Mouse (Mus musculus) forebrain, postnatal 0 days (tissue): ENCODE measurements around the gene Pla2g6. TPM values are rescaled to one million over a fixed set of nuclear protein-coding genes. Genes with fewer than 3 reads are reported as not detected.

Experiments
- ATAC-seq: fragments of 200-750 bp; cut with Nextera tagmentation; 2 replicates; pipeline ENCODE4 v1.8.0; 2017; ENCODE audit warnings: mild to moderate bottlenecking, moderate library complexity
- DNase-seq: peaks from one replicate; pipeline ENCODE4 v3.0.0-alpha.2; 2015
- H3K27ac ChIP-seq: fragments of 300-500 bp; sonication (generic); 2 replicates; pipeline ENCODE4 v1.5.1; 2014; ENCODE audit warnings: low read depth, mild to moderate bottlenecking, antibody characterized with exemption, low read length, moderate library complexity, mixed read lengths
- H3K27me3 ChIP-seq: fragments of 300-500 bp; sonication (generic); 2 replicates; pipeline ENCODE4 v1.6.1; 2014; ENCODE audit warnings: mild to moderate bottlenecking, low read length, mixed read lengths; ENCODE audit not compliant: insufficient read depth
- H3K36me3 ChIP-seq: fragments of 300-500 bp; sonication (generic); 2 replicates; pipeline ENCODE4 v1.6.1; 2014; ENCODE audit warnings: mild to moderate bottlenecking, moderate library complexity; ENCODE audit not compliant: insufficient read depth
- H3K4me1 ChIP-seq: fragments of 300-500 bp; sonication (generic); 2 replicates; pipeline ENCODE4 v1.6.1; 2014; ENCODE audit warnings: antibody characterized with exemption; ENCODE audit not compliant: insufficient read depth
- H3K4me2 ChIP-seq: fragments of 300-500 bp; sonication (generic); 2 replicates; pipeline ENCODE4 v1.6.1; 2014; ENCODE audit warnings: low read depth, mild to moderate bottlenecking, moderate library complexity
- H3K4me3 ChIP-seq: fragments of 300-500 bp; sonication (generic); 2 replicates; pipeline ENCODE4 v1.5.1; 2014; ENCODE audit warnings: low read depth, low read length, mixed read lengths
- H3K9ac ChIP-seq: fragments of 300-500 bp; sonication (generic); 2 replicates; pipeline ENCODE4 v1.6.1; 2014; ENCODE audit warnings: mild to moderate bottlenecking
- H3K9me3 ChIP-seq: fragments of 300-500 bp; sonication (generic); 2 replicates; pipeline ENCODE4 v1.6.1; 2016; ENCODE audit warnings: low read length
- CTCF ChIP-seq: sonication (generic); IDR thresholded peaks from 2 replicates; pipeline ENCODE4 v1.5.1; 2016; ENCODE audit warnings: antibody characterized with exemption, control low read depth, low read depth
- WGBS: fragments of 180-500 bp; shearing (Covaris S2); extraction: QIAGEN DNeasy Blood & Tissue Kit; methylation state at CpG from one replicate; pipeline ENCODE4 v1.1.7; 2014; 5-methylcytosine and 5-hydroxymethylcytosine counted together
- polyA plus RNA-seq: library from polyadenylated mRNA; unstranded; fragments of >200 nt; fragmentation: Nextera tagmentation; extraction: Ambion mirVana; gene quantifications from 2 replicates; pipeline ENCODE4 v1.2.1, GENCODE M21; 2015
- total RNA-seq: library from RNA; depleted of rRNA; stranded (reverse); fragments of >200 nt; gene quantifications from 2 replicates; pipeline ENCODE4 v1.2.3, GENCODE M21; 2014

The Pla2g6 gene
- total and polyA plus RNA-seq, 2 experiments from 2014 or later = 15.2 to 31.1 TPM

DNA sequence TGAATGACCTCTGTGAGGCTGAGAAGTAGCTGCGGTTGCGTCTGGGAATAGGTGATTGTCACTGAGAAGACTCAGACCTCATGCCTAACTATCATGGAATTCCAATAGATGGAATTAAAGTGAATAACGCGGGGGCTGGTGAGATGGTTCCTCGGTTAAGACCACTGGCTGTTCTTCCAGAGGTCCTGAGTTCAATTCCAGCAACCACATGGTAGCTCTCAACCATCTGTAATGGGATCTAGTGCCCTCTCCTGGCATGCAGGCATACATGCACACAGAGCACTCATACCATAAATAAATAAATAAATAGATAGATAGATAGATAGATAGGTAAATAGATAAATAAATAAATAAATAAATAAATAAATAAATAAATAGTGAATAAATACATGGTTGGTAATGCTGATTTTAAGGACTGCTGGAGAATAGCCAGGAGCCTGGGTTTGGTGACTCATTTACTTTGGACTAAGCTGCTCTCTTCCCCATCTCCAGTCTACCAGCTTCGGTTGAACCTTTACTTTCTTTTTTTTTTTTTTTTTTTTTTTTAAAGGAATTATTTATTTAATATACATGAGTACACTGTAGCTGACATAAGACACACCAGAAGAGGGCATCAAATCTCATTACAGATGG lies 1.3 kb upstream of the Pla2g6 start:
- Histone ChIP-seq H3K4me1 (peaks cover 13% of the 10 kb centered on the region; the same call in 1 of the 2 replicates), H3K4me2 (no peak overlapping the region), H3K4me3 (no peak overlapping the region), H3K9ac (no peak overlapping the region), H3K36me3 (no peaks in the 10 kb centered on the region), H3K27ac (no peak overlapping the region), H3K27me3 (no peaks in the 10 kb centered on the region), H3K9me3 (no peaks in the 10 kb centered on the region)
- WGBS = 97% methylated on average over 6 of the region's 6 CpGs
- ATAC-seq (no peak), DNase-seq (no peak)
- TF ChIP-seq CTCF = 0 out of 2 replicates have a peak, but pooled peaks have one; percentile 7

DNA sequence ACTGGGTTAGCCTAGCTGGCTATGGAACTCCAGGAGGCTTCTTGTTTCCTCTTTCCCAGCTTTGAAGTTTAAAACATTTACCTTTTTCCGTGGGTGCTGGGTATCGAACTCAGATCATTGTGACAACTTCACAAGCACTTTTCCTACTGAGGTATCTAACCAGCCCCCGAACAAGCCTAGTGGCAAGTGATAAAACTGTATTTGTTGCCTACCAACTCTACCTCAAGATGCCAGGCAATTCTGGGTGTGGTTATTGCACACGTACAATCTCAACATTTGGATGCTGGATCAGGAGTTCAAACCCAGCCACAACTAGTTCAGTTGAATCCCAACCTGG lies 717 bp upstream of the Pla2g6 start:
- no peaks in the 10 kb centered on the region for H3K9me3 ChIP-seq
- no peaks in the 10 kb centered on the region for H3K36me3 ChIP-seq
- H3K27ac ChIP-seq = no peak overlapping the region
- no peak overlapping the region for H3K9ac ChIP-seq
- peaks cover 13% of the 10 kb centered on the region; the same call in 1 of the 2 replicates for H3K4me1 ChIP-seq
- no peak for ATAC-seq
- no peak for DNase-seq
- H3K4me2 ChIP-seq = peak overlapping the region; percentile 85; the same call in 1 of the 2 replicates
- H3K4me3 ChIP-seq = no peak overlapping the region
- TF ChIP-seq CTCF = no peak
- WGBS = 92% methylated on average over 4 of the region's 4 CpGs
- H3K27me3 ChIP-seq = no peaks in the 10 kb centered on the region

DNA sequence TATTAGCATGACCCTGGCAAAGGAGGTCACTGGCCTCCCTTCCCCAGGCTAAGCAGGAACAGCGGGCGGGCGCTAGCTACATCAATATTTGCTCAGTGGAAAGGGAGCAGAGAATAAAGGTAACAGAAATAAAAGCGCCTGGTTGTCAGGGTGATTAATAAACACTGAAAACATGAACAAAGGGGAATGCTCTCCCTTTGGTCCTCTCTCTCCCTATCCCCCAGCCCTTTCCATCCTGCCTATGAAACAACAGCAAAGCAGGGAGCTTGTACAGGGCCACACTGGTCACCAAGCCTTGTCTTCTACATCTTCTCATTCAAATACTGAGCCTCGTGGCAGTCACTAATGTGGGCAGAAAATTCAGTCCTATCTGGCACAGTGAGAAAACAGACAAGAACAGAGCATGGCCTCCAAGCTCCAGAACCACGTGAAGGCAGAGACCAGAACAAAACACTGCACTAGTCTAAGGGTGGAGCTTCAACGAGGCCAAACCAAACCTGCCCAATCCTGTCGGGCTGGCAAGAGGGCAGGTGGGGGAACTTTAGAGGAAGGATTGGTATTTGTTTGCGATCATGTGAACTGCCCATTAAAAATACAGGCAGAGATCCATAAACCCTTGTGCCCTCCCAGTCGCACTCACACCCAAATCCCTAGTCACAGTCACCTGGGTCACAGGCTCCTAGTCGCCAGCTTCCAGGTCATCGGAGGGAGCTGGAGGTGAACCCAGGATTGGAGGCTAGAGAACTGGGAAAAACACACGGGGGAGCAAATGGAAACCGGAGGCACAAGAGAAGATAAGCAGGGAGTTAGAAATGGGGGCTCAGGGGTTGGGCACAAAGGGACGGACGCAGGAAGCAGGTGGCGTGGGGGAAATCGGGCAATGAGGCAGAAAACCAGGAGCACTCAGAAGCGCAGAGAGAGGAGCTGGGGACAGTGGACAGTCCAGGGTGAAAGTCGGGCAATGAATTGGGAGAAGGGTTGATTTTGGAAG lies 924 bp downstream of the Pla2g6 start:
- 5% methylated on average over 20 of the region's 20 CpGs for WGBS
- ATAC-seq (peak; percentile 65), DNase-seq (peak; percentile 75)
- peak overlapping the region; percentile 93 for H3K27ac ChIP-seq
- H3K4me1 ChIP-seq = peaks cover 13% of the 10 kb centered on the region; the same call in 1 of the 2 replicates
- H3K27me3 ChIP-seq = no peaks in the 10 kb centered on the region
- H3K4me3 ChIP-seq = peak overlapping the region; percentile 56
- TF ChIP-seq CTCF = no peak
- no peaks in the 10 kb centered on the region for H3K9me3 ChIP-seq
- H3K4me2 ChIP-seq = peak overlapping the region; percentile 85
- no peaks in the 10 kb centered on the region for H3K36me3 ChIP-seq
- peak overlapping the region; percentile 72 for H3K9ac ChIP-seq

DNA sequence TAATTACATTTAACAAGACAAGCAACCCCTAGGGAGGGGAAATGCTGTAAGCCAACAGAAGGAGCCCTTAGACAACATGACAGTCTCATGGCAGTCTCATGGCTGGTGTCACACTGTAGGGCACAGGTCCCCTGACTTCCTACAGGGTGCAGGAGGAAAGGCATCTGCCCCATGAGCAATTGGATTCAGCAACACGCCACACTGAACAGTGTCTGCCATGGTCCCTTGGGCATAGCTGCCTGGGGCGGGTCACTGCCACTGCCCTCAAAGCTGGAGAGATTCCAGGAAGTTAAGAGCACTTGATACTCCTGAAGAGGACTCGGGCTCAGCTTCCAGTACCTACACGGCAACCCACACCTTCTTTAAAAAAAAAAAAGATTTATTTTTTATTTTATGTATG lies 1.9 kb downstream of the Pla2g6 start:
- no peak for ATAC-seq
- H3K27me3 ChIP-seq = no peaks in the 10 kb centered on the region
- no peaks in the 10 kb centered on the region for H3K9me3 ChIP-seq
- no peak for TF ChIP-seq CTCF
- no peak overlapping the region for H3K9ac ChIP-seq
- no peak overlapping the region for H3K4me3 ChIP-seq
- H3K4me1 ChIP-seq = peaks cover 13% of the 10 kb centered on the region; the same call in 1 of the 2 replicates
- no peaks in the 10 kb centered on the region for H3K36me3 ChIP-seq
- DNase-seq = no peak
- 71% methylated on average over 4 of the region's 4 CpGs for WGBS
- H3K27ac ChIP-seq = peak overlapping the region; percentile 9; the same call in 1 of the 2 replicates
- no peak overlapping the region for H3K4me2 ChIP-seq

DNA sequence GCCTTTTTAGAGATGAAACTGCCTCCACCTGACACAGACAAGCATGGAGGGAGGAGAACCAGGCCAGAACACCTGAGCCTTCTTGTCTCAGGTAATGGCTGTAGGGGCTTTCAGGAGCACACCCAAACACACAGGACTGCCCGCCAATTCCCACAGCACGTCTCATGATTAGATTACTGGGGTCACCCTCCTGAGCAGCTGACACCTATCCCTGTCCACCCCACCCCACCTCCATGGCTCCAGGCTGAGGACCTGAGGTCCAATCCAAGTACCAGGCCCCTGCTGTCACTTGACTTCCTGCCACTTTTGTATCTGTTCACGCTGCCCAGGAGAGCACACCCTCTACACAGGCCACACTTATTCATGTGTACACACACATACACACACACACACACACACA lies 2.4 kb downstream of the Pla2g6 start:
- Histone ChIP-seq H3K4me3 (no peak overlapping the region), H3K27me3 (no peaks in the 10 kb centered on the region), H3K4me1 (peaks cover 13% of the 10 kb centered on the region; the same call in 1 of the 2 replicates), H3K27ac (no peak overlapping the region), H3K4me2 (no peak overlapping the region), H3K36me3 (no peaks in the 10 kb centered on the region), H3K9ac (no peak overlapping the region), H3K9me3 (no peaks in the 10 kb centered on the region)
- WGBS = 80% methylated on average over 3 of the region's 3 CpGs
- DNase-seq (no peak), ATAC-seq (no peak)
- TF ChIP-seq CTCF = no peak

DNA sequence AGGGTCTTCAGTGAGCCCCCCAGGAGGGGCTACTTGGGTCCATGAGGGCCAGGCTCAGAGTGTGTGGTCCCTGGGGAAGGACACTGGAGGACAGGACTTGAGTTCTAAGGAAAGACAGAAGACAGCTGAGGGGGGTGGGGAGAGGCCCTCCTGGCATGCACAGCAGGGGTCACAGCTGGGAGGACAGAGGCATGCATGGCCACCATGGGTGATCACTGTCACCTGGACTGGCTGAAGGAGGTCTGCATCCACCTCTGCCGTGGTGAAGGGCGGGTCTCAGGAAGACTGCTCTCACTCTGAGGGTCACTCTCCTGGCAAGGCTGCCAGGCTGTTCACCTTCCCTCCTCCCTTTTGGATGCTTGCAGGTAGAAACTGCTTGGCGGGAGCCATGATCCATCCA lies 3.8 kb downstream of the Pla2g6 start:
- ATAC-seq (no peak), DNase-seq (no peak)
- Histone ChIP-seq H3K27me3 (no peaks in the 10 kb centered on the region), H3K4me1 (peaks cover 13% of the 10 kb centered on the region; the same call in 1 of the 2 replicates), H3K27ac (no peak overlapping the region), H3K36me3 (no peaks in the 10 kb centered on the region), H3K9me3 (no peaks in the 10 kb centered on the region), H3K9ac (no peak overlapping the region), H3K4me3 (no peak overlapping the region), H3K4me2 (no peak overlapping the region)
- TF ChIP-seq CTCF = no peak
- 95% methylated on average over 3 of the region's 3 CpGs for WGBS

DNA sequence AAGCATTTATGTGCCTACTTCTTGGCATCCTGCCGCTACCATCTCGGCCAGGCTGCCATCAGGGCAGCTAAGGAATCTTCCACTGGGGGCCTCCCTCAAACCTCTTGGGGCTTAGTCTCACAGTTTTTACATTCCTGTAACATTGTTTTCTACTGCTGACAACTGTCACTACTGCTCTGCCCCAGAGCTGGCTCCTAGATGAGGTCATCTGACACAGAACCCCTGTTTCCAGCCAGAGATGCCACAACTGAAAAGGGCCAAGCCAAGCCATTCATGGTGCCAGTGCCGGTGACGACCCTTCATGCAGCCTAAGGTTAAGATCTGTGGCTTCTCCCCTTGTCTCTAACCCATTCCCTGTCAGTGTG lies 4.4 kb downstream of the Pla2g6 start:
- H3K9ac ChIP-seq = no peak overlapping the region
- H3K36me3 ChIP-seq = no peaks in the 10 kb centered on the region
- no peak for DNase-seq
- H3K4me2 ChIP-seq = no peak overlapping the region
- no peak for TF ChIP-seq CTCF
- H3K4me3 ChIP-seq = no peak overlapping the region
- no peak overlapping the region for H3K27ac ChIP-seq
- no peak for ATAC-seq
- H3K4me1 ChIP-seq = peaks cover 13% of the 10 kb centered on the region; the same call in 1 of the 2 replicates
- no peaks in the 10 kb centered on the region for H3K9me3 ChIP-seq
- 78% methylated on average over 4 of the region's 4 CpGs for WGBS
- no peaks in the 10 kb centered on the region for H3K27me3 ChIP-seq
